Mouse (Mus musculus) left cerebral cortex, postnatal 10 days (tissue): Measurements from ENCODE around the gene Aph1a. TPM values are rescaled to one million over a fixed set of nuclear protein-coding genes. Genes with fewer than 3 reads are reported as not detected.
A peak's percentile ranks its signal among the peaks of the same experiment; 100 is the strongest.
"Not testable (repeated sequence)": the region's sequence is repeated elsewhere in the genome, so short reads cannot be mapped to it uniquely, and the experiment has no call there.

ENCODE experiments used
- DNase-seq, 2 experiments: peaks; one replicate each; pipeline ENCODE4 v3.0.0; 2021 to 2022; ENCODE audit warnings: low spot score in 2 of 2, mixed read lengths in 1 of 2; ENCODE audit errors: extremely low spot score in 1 of 2
- intact Hi-C: fragments of 180-260 bp; cut with DNase I; formaldehyde crosslinking; loops from one replicate; pipeline ENCODE4 v1.15.1; 2025
- total RNA-seq, 2 experiments: library from RNA; stranded (reverse); gene quantifications; 2 replicates each; pipeline ENCODE4 v1.2.3; 2021

Gene Aph1a
- total RNA-seq, 2 experiments from 2014 or later: 88.4 to 92.6 TPM

DNA sequence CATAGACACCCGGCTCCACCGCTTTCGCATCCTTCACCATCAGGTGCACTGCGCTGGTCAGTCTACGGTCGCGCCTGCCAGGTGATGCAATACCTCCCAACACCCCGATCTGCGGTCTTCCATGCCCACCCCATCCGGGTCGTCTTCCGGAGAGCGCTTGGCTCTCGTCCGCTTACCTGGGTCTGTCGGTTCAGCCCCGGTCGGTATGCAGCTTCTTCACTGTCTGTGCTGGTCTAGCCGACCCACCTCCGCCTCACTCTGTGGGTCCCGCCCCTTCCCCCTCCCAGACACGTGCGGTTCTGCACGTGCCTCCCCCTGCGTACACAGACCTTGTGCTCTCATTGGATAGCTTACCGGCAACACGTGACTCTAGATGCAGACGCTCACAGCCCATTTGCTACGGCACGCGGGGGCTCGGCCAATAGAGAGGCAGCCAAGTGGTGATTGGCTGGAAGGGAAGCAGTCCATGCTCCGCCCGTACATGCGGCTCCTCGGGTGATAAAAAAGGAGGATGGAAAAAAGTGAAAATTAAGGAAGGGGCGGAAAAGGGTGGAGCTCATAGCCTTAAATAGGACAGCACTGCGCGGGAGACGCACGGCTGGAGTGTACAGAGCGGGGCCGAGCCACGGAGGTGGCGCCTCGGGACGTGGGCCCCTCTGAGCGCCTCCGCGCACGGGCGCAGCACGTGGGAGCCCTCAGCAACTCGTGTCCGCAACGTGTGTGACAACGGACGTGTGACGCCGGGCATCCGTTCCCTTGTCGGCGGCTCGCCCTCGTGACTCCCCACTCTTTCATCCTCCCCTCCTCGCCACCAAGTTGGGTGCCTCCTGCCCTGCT lies 11.6 kb upstream of the Aph1a start, which contains the start of gene Ciart:
Gene Ciart, minus strand, starts transcription at position 273 of the 837 bp plus-strand sequence.
- intact Hi-C loops: loop anchor here (5.0 kb wide), 1 partner anchor 165 kb away; no protein-coding TSS in a partner anchor
- DNase-seq: peak; percentile 97

DNA sequence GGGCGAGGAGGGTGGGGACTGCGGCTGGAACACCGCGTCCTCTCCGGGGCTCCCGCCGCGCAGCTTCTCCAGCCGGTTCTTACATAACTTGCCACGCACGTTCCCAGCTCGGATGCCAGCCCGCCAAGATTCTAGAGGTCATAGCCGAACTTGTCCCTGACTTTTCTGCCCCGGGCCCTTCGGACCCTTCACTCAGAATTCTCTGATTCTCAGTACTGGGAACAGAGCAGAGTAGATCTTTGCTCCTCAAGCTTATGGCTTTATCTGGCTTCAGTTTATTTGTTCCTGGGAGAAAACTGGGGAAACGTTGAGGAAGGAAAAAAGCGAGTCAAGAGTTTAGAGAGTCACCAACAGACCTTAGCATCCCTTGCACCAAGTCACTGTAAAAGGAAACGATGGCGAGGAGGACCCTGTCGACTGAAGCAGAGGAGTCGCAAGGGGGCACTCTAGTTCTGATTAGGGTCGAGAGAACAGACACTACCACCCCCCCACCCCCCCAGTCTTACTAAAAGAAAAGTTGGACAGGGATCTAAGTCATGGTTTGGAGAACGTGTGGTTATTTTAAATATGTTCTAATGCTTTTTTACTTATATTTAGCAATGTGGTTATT lies 10.8 kb upstream of the Aph1a start:
- intact Hi-C loops: loop anchor here (5.0 kb wide), 1 partner anchor 164 kb away; no protein-coding TSS in a partner anchor
- peak; percentile 71 to 90 for DNase-seq

DNA sequence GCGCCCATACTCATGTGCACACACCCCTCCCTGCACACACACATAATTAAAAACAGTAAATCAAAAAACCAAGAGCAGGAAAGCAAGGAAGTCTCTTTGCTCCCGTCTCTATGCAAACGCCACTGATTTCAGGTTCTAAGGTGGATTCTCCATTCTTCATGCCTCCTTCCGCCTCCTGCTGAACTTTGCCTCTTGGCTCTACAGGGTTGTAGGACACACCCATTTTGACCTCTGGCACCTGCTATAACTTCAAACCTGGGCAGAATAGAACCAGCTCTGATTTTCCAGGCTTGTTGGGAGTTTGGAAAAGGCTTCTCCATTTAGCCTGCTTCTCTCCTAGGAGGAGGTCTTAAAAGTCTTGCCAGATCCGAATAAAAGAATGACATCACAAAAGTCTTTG lies 9.4 kb upstream of the Aph1a start:
- no peak for DNase-seq
- intact Hi-C loops: loop anchor here (5.0 kb wide), 1 partner anchor 163 kb away; no protein-coding TSS in a partner anchor

DNA sequence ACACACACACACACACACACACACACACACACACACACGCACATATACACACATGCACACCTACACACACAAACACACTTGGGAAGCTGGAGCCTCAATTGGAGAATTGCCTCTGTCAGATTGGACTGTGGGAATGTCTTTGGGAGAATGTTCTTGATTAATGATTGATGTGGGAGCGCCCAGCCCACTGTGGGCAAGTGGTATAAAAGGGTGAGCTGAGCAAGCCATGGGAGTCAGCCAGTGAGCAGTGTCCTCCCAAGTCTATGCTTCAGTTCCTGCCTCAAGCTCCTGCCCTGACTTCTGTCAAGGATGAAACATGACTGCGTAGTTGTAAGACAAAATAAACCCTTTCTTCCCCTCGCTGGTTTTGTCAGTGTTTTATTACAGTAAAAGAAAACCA lies 6.2 kb upstream of the Aph1a start:
- intact Hi-C loops: no loop called here
- DNase-seq: no peak

DNA sequence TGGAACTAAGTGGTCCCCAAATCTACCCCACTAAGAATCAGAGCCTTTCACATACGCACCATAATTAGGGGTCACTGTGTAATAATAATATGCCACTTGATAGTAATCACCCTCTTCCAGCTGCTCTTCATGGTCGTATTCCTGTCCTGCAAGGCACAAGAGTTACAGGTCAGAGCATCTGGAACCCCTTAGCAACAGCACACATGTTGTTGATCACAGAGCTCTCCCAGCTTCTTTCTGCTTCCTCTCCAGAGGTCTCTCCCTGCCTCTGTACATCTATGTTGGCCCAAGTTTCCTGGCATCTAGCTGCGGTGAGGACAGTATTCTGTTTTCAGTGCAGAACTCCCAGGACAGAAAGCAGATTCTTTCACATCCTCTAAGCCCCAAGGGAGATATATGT lies 4.1 kb upstream of the Aph1a start:
- intact Hi-C loops: no loop called here
- DNase-seq: no peak

DNA sequence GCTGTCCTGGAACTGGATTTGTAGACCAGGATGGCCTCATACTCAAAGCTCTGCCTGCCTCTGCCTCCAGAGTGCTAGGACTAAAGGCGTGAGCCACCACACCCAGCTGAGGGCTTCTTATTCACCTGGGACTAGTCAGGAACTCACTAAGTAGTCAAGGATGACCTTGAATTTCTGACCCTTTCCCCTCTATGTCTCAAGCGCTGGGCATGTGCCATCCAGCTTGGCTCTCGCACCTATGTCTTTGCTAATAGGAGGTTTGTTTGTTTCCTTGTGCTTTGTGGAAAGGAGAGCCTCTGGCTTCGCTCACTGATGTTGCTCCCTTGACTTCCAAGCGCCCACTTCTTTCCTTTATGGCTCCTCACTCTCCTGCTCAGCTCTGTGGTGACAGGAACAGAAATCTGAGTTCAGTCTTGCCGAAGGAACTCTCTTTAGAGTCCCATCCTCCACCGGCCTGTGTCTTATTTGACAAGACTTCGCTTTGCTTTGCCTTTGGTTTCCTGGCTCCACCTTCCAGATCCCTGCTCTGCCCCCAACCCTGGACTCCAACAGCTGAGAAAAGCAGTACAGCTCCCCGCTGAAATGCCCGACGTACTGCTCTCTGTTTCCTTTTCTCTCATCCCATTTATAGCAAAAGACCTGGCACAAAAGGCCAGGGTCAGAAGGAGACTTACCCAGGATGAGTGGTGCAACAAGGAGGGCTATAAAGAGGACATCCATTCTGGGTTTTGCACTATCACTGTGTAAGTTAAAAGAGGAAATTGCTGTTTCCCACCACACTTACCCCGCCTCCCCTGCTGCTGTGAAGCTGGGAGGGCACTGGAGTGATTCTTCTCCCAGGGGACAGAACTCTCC lies 2.3 kb upstream of the Aph1a start, which contains the start of gene BC028528:
Gene BC028528, minus strand, starts transcription at position 795 of the 855 bp plus-strand sequence.
- intact Hi-C loops: no loop called here

DNA sequence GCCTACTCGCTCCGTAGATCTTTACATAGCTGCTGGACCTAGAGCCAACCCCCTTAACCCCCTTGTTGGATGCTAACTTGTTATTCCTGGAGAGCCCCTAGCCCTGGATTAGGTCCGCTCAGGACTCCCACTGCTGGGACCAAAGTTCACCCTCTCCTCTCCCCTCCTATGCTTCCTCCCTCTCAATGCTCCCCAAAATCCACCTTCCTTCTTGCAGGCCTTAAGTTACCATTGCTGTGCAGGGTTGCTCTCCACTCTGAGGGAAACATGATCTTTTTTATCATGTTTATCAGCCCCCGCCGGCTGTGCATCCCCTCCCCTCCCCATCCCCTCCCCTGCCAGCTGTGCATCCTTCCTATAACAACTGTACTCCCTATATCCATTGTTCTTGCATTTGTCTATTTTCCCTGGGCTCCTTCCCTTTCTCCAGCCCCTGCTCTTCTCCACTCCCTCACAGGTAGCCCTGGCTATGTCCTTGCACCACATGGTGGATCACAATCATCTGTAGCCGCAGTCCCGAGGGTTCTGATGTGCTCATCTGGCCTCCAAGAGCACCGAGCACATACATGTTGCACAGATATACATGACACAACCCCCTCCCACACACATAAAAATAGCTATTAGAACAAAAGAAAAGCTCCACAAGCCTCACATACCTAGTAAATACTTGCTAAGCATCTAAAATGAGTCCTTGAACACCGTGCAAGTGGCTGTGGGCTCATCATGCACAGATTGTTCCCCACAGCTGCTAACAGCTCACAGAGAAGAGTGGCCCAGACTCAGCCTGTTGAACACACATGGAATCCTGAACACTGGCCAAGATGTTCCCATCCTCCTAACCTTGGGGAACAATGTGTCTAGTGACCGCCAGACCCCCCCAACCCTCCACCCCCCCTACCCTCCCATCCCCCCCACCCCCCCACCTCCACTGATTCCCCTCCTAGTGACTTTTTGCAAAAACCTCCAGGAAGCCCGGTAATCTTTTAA lies 1.4 kb upstream of the Aph1a start:
- intact Hi-C loops: no loop called here
- no peak for DNase-seq

More for the DNA sequence above, 2.3 kb upstream of the Aph1a start, which contains the start of gene BC028528:
- DNase-seq: peak in 1 of 2 experiments; percentile 81

DNA sequence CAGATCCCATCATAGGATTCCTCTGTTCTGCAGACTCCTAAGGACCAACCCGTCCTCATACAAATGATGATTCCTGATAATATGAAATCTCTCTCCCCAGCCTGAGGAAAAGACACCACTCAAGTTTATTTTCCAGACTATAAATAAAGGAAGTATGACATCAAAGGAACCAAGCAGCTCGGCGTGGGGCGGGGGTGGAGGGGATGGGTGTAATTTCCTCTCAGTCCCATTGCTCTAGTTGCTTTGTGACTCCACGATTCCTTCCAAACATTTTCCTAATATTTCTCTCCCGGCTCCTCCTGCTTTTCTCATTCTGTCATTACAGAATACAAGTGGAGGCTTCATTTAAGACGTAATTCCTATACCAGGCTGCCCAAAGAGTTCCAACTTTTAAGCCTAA lies 643 bp upstream of the Aph1a start:
- intact Hi-C loops: no loop called here
- peak in 1 of 2 experiments; percentile 68 for DNase-seq

DNA sequence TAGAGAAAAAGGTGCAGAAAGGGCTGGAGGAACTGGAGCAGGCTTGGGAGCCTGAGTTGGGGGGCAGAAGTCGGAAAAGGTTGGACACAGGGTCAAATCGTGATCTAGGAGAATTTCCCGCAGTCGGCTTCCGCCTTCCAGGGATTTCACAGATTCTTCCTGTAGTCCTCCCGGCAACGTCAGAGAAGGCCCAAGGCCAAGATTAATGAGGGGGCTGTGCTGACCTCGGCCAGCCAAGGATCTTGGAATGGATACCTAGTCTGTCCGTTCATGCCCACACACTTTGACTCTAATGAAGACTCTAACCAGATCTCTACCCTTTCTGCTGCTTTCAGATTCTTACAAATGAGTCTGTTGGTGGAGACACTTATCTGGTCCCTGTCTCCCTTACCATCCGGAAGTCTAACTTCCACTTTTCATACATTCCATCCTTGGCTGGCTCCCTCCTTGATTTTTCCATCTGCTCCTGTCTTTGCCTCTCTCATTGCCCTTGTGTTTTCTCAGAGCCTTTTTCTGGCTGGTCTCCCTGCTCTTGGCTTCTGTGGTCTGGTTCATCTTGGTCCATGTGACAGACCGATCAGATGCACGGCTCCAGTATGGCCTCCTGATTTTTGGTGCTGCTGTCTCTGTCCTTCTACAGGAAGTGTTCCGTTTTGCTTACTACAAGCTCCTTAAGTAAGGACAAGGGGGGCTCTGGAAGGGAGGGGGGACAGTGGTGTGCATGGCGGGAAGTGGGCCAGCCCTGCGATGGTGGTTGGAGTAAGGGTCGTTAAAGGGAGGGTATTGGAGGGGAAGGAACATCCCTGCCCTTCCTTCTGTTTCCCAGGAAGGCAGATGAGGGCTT lies 770 bp downstream of the Aph1a start:
- intact Hi-C loops: no loop called here
- peak in 1 of 2 experiments; percentile 81 for DNase-seq

DNA sequence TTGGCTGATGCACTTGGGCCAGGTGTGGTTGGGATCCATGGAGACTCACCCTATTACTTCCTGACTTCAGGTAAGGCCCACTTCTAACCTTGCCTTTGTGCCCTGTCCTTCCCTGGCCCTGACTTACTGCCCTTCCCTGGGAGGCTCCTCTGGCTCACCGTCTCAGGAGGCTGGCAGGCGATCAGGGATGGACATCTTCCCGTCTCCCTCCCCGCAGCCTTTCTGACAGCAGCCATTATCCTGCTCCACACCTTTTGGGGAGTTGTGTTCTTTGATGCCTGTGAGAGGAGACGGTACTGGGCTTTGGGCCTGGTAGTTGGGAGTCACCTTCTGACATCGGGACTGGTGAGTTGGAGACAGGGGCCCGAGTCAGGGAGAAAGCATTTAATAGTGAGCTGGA lies 1.7 kb downstream of the Aph1a start:
- DNase-seq, intact Hi-C loops: not testable (repeated sequence)

DNA sequence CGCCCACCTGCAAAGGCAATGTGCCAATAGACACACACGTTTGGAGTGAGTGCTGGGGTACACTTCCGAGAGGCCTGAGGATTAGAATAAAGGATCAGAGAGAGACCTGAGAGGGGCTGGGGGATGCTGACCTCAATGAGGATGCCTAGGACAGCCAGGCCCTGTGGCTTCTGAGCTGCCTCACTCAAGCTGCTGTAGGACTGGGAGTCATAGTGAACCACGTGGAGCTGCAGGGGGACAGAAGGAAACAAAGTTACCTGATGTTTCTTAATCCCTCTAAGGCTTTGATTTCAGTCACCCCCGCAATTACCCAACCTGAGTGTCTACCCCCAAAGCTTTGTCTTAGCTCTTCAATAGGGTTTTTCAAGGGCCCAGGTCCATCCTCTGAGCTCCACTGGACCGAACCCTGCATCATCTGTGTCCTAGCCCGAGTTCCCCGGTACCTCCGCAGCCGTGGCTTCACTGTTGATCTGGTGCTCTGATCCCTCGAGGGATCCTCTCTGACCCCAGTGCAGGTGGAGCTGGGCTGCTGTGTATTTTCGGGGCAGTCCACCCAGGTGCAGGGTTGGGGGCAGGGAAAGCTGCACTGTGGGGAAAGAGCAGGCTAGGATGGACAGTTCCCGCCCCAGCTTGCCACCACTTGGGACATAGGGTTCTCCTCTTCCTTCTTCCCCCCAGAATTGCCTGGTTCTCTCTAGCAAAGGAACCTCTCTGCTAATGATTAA lies 6.2 kb downstream of the Aph1a start:
- intact Hi-C loops: no loop called here
- no peak for DNase-seq

DNA sequence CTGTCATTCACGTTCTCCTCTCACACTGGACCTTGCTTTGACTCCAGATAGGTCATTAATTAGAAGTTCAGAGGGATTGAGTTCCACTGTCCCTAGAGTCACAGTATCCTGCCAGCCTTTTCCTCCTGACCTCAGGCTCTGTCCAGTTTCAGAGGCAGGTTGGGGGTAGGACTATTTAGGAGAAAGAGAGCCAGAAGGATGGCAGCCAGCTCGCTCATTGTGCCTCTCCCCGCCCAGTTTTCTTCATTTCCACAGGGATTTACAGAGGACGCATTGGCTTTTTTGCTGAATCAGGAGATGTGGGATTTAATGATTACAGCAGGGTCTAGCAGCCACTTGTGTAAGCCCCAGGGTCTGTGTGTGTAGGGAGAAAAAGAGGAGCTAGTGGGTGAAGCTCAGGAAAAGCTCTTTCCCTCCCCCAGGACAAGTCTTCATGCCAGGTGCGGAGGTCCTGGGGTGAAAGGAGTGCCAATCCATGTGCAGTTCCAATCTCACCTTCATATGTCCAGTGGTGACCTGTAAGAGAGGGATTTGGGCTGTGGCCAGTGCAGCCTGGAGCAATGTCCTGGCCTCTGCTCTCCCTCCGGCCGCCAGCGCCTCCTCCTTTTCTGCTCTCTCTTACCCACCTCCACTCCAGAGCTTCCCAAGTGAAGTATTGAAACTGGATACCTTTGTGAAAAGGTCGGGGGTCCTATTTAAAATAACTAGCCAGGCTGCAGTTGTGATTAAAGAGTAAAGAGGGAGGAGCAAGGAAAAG lies 8.0 kb downstream of the Aph1a start:
- intact Hi-C loops: no loop called here
- DNase-seq: no peak

DNA sequence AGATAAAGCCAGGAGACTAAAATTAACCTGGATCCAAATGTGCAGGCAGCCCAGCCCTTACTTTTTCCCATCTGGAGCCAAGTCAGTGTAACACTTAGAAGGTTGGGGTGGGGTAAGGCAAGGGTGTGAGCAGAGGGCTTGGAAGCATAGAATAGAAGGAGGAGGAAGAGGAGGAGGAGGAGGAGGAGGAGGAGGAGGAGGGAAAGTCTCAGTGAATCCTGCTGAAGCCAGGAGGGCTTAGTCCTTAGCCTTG lies 8.5 kb downstream of the Aph1a start:
- DNase-seq: no peak
- intact Hi-C loops: no loop called here

DNA sequence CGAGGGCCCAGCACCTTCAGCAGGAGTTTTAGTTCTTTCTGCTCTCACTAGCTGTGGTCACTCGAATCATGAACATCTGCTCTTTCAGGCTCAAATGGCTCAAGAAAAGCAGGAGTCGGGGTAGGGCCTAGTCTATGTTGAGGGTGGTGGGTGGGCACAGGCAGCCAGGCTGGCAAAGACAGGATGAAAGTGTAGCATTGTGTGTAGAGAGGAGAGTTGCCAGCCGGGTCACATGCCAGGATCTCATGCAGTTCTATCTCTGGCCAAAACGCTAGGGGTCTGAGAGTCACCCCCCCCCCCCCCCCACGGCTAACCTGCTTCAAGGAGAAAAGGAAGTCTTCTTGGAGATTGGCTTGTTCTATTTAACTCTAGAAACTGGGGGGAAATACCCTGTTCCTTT lies 8.9 kb downstream of the Aph1a start:
- intact Hi-C loops: no loop called here
- DNase-seq: no peak

DNA sequence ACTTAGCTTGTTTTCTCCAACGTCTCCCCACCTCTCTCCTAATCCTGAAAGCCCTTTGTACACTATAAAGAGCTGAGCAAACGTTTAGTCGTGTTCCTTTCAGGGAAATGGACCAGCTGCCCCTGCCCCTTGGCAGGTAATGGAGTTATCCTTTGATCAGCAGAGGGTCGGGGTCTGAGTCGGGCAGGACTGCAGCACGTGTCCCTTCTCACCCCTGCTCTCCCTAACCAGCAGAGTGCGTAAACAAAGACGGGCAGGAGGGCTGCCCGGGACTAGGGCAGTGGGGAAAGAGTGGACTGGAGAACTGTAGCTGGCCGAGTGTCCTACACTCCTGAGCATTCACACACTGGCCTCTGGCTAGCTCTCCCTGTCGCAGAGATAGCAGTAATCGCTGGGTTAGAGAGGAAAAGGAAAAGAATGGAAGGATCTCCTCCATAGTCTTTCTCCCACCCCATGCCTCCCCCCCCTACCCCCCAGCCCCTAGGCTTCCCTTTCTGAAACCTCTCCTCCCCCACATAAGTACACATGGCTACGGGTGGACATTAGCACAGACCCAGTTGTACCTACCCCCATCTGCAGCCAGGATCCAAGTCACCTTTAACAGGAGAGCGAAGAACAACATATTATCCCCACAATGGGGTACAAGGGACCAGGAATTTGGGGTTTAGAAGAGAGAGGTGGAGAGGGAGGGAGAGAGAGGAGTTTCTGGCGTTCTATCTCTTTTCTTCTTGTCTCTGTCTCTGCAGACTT lies 10.2 kb downstream of the Aph1a start:
- DNase-seq: no peak
- intact Hi-C loops: no loop called here
